Mouse (Mus musculus) megakaryocyte, embryonic 14.5 days (primary cell): ENCODE results near the gene Lhcgr.

Experiments used
- FLI1 ChIP-seq: IDR thresholded peaks from 2 replicates; pipeline ENCODE4 v1.6.1; 2012; ENCODE audit warnings: low read length, inconsistent platforms, mixed read lengths
- GATA1 ChIP-seq: IDR thresholded peaks from 3 replicates; pipeline ENCODE4 v1.6.1; 2012; ENCODE audit warnings: mixed read lengths, low read length, inconsistent platforms, borderline replicate concordance

DNA sequence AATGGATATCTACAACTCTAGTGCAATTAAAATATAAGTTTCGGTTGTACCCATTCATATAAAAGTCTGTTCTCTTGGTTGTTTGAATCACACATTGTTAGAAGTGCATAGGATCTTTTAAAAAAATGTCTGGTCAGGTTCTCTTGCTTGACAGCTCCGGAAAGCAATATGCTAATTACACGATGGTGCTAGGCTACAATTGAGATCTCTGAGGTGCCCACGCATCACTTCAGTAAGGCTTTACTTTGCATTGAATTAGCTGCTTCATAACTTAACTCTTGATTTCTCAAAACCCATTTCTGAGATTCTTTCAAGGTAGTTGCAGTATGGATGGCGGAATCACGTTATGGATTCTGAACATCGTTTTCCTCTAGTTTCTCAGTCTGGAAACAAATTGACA is 21.7 kb downstream of the Lhcgr start:
- TF ChIP-seq GATA1 = no peak
- no peak for TF ChIP-seq FLI1
